Mouse (Mus musculus) G1E-ER4 (cell line): ENCODE data around the gene Slc25a30. TPM values are rescaled to one million over a fixed set of nuclear protein-coding genes. Genes with fewer than 3 reads are reported as not detected.

ENCODE experiments used
- GATA1 ChIP-seq: IDR thresholded peaks from one replicate; pipeline ENCODE4 v1.8.0; 2012; ENCODE audit warnings: low read length, inconsistent platforms
- polyA plus RNA-seq: library from polyadenylated mRNA; stranded (reverse); fragments of >175 nt; gene quantifications from 2 replicates; pipeline ENCODE4 v1.2.3, GENCODE M21; 2012

The Slc25a30 gene
- polyA plus RNA-seq, 1 experiment = 49.0 TPM

- no peak for TF ChIP-seq GATA1
Observed at GRCm38 (mm10) chr14:75761028-75761805, 25.6 kb downstream of the Slc25a30 start.

GRCm38 (mm10) chr14:75758401-75758800 is 28.4 kb downstream of the Slc25a30 start:
- TF ChIP-seq GATA1 = no peak

GRCm38 (mm10) chr14:75757821-75758220 is 29.0 kb downstream of the Slc25a30 start:
- TF ChIP-seq GATA1 = no peak

- no peak for TF ChIP-seq GATA1
Observed at GRCm38 (mm10) chr14:75756971-75757370, 29.9 kb downstream of the Slc25a30 start.

GRCm38 (mm10) chr14:75753991-75754817 is 32.6 kb downstream of the Slc25a30 start, which contains the start of gene Cog3:
Cog3 (minus strand) TSS chr14:75754517.
- TF ChIP-seq GATA1 = no peak

- TF ChIP-seq GATA1 = no peak
Observed at GRCm38 (mm10) chr14:75753206-75753605, 33.6 kb downstream of the Slc25a30 start.

GRCm38 (mm10) chr14:75751040-75751439 is 35.8 kb downstream of the Slc25a30 start:
- TF ChIP-seq GATA1 = no peak

- peak; percentile 67 for TF ChIP-seq GATA1
Observed at GRCm38 (mm10) chr14:75749123-75749522, 37.7 kb downstream of the Slc25a30 start.

GRCm38 (mm10) chr14:75747960-75748359 is 38.9 kb downstream of the Slc25a30 start:
- TF ChIP-seq GATA1 = no peak

GRCm38 (mm10) chr14:75741904-75742303 is 44.9 kb downstream of the Slc25a30 start:
- TF ChIP-seq GATA1 = no peak

GRCm38 (mm10) chr14:75735597-75735996 is 51.2 kb downstream of the Slc25a30 start:
- no peak for TF ChIP-seq GATA1

- no peak for TF ChIP-seq GATA1
Observed at GRCm38 (mm10) chr14:75732631-75733030, 54.2 kb downstream of the Slc25a30 start.

- TF ChIP-seq GATA1 = no peak
Observed at GRCm38 (mm10) chr14:75731361-75731760, 55.5 kb downstream of the Slc25a30 start.

GRCm38 (mm10) chr14:75728111-75728510 is 58.7 kb downstream of the Slc25a30 start:
- TF ChIP-seq GATA1 = no peak

GRCm38 (mm10) chr14:75727046-75727445 is 59.8 kb downstream of the Slc25a30 start:
- TF ChIP-seq GATA1 = no peak

- TF ChIP-seq GATA1 = no peak
Observed at GRCm38 (mm10) chr14:75722816-75723215, 64.0 kb downstream of the Slc25a30 start.
